Mouse (Mus musculus) heart, adult 9 months (tissue): ENCODE measurements around the gene Mdm4.
A peak's percentile ranks its signal among the peaks of the same experiment; 100 is the strongest.
"Not testable (repeated sequence)": the region's sequence is repeated elsewhere in the genome, so short reads cannot be mapped to it uniquely, and the experiment has no call there.

Experiments
- DNase-seq, 2 experiments: peaks; one replicate each; pipeline ENCODE4 v3.0.0; 2022; ENCODE audit warnings: low spot score in 2 of 2

The Mdm4 gene

GRCm38 (mm10) chr1:133021391-133021790 lies 9.0 kb downstream of the Mdm4 start:
- DNase-seq: no peak

DNA sequence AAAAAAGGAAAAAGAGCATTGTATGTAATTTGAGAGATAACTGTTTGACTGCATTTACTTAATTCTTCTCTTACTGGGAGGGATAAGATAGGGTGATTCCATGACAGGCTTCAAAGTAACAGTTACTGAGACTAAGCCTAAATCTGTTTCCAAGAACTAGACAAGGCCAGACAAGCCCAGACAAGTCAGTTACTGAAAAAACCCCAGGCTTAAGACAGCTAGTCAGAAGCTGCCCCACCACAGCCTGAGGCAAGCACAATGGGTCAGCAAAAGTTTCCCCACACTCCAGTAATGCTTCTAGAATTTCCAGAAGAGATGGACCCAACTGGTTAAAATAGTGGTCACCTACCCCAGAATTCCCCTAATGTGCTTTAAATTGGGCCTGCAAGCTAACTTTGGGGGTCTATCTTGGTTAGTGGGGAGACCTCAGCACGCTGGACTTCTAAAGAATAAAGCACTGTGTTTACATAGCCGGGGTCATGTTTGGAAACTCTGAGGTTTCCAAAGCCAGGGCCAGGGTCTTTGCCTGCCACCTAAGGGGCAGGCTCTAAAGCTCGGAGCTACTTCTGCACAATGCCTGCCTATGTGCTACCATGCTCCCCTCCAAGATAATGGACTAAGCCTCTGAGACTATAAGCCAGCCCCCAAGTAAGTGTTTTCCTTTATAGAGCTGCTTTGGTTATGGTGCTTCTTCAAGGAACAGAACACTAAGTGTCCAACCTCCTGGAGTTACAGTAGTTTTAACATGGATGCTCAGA lies 10.0 kb downstream of the Mdm4 start:
- DNase-seq: no peak

DNA sequence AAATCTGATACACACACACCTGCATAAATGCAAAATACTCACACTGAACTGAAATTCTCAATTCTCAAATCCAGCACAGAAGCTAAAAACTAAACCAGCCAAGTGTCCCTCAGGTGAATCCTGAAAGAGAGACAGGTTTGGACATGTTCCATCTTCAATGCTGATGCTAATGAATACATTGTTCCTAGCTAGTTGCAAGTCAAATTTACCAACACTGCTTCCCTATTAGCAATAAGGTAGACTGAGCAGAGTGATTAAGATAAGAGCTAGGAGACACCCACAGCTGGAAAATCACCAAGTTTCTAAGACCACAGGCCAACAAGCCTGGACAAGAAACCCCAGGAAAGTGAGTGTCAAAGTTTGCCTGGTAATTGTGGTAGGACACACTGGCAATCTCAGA lies 11.0 kb downstream of the Mdm4 start:
- no peak for DNase-seq

DNA sequence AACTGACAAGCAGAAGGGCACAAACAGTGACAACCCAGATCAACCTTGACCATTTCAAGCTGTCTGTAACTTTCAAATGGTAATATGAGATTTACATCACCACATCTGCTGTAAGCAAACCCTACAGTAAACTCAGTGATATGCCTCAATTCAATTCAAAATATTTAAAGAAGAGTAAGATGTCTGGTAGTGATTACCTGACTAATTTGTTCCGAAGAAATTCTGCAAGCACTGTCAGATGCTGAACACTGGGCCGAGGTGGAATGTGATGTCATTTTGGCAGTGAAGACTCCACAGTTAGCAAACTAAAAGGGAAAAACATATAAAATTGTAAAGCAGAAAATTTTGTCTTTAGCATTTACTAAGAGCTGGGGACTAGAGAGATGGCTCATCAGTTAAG lies 11.8 kb downstream of the Mdm4 start:
- no peak for DNase-seq

DNA sequence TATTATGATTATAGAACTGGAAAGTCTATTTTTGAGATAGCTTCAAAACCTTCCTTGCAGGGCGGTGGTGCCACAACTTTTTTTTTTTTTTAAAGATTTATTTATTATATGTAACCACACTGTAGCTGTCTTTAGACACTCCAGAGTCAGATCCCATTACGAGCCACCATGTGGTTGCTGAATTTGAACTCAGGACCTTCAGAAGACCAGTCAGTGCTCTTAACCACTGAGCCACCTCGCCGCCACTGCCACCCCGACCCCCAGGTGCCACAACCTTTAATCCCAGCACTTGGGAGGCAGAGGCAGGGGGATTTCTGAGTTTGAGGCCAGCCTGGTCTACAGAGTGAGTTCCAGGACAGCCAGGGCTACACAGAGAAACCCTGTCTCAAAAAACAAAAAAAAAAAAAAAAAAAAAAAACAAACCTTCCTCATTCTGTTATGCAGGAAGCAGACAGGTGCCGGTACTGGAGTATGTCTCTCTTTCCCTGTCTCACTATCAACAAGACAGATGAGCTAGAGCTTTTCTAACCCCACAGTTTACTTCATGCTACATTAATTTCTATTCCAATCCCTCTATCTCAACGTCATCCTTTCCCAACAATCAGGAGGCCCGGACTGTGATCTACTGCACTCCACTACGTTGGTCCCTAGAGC lies 13.5 kb downstream of the Mdm4 start:
- no peak for DNase-seq

DNA sequence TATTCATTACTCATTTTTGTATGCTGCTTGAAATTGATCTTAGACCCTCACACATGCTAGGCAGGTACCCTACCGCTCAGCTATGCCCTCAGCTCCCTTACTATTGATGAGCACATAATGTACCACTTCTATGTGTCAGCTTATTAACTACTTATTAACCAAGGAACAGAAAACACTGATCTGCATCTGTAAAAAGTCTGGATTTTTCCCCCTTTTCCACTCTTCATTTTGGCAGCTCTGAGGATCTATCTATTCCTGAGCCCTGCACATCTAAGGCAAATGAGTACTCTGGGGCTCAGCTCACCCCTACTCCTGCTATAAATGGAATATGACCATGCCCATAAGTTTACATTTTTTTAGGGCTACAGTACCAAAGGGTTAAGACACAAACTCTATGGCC lies 16.2 kb downstream of the Mdm4 start:
- DNase-seq: no peak

DNA sequence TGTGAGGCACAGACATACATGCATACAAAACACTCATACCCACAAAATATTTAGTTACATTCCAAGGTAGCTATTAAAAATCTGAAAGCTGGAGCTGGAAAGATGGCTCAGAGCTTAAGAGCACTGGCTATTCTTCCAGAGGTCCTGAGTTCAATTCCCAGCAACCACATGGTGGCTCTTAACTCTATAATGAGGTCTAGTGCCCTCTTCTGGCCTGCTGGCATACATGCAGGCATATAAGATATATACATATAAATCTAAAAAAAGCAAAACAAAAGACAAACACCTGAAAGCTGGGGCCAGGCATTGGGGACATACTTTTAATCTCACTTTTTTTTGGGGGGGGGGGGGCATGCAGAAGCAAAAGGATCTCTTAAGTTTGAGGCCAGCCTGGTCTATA lies 17.0 kb downstream of the Mdm4 start:
- no peak for DNase-seq

- peak in 1 of 2 experiments; percentile 12 for DNase-seq
Measured at GRCm38 (mm10) chr1:133011955-133012841, 18.2 kb downstream of the Mdm4 start.

GRCm38 (mm10) chr1:133006571-133006970 lies 23.8 kb downstream of the Mdm4 start:
- DNase-seq: no peak

DNA sequence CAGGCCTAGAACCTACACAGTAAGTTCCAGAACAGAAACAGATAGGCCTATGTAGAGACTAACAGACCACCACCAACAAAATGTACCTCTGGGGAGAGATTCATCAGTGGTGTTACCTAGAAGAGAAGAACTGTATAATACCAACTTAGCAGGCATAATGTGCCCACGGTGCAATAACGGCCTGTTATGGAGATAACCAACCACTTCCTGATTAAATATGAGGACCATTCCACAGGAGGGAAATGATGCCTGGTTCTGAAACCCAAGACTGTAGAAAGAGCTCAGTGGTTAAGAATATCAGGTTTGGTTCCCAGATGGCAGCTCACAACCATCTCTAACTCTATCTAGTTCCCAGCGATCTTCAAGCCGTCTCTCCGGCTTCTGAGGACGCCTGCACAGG lies 30.0 kb downstream of the Mdm4 start:
- no peak for DNase-seq

GRCm38 (mm10) chr1:132991580-132991979 lies 38.8 kb downstream of the Mdm4 start:
- DNase-seq: no peak

GRCm38 (mm10) chr1:132990733-132991132 lies 39.6 kb downstream of the Mdm4 start:
- no peak for DNase-seq

GRCm38 (mm10) chr1:132988556-132989459 lies 41.6 kb downstream of the Mdm4 start:
- DNase-seq: not testable (repeated sequence)

DNA sequence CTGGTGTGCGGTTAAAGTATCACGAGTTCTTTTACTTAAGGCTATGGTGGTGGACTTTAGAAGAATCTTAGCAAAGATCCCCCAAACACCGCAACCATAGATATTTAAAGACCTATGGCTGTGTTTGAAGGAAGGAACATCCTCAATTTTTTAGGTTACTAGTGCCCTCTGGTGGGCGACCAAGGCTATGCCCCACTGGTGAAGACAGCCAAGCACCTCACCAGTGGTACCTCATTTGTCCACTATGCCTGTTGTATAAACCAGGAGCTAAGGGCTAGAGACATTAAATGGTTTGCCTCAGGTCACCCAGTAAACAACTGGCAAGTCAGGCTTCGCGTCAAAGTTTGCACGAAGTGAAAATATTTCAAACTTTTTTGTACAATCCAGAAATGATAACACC lies 47.6 kb downstream of the Mdm4 start:
- DNase-seq: peak in 1 of 2 experiments; percentile 13

- DNase-seq: no peak
Measured at GRCm38 (mm10) chr1:132981232-132981631, 49.1 kb downstream of the Mdm4 start.

- DNase-seq: no peak
Measured at GRCm38 (mm10) chr1:132977402-132977801, 53.0 kb downstream of the Mdm4 start.

DNA sequence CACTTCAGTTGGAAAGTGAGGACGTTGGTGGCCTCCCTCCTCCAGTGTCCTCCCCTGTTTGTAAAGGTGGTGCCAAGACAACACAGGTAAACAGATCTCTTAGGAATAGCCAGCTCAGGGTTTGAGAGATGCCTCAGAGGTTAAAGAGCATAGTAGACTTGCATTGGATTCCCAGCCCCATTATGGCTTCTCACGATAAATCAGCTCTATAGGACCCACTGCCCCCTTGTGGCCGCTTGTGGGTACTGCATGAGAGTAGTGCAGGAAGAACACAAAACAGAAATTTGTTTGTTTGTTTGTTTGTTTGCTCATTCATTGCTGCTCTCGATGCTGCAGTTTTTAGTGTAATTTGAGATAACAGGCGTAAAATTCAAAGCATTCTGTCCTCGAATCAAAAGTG lies 61.7 kb downstream of the Mdm4 start:
- DNase-seq: peak in 1 of 2 experiments; percentile 39

DNA sequence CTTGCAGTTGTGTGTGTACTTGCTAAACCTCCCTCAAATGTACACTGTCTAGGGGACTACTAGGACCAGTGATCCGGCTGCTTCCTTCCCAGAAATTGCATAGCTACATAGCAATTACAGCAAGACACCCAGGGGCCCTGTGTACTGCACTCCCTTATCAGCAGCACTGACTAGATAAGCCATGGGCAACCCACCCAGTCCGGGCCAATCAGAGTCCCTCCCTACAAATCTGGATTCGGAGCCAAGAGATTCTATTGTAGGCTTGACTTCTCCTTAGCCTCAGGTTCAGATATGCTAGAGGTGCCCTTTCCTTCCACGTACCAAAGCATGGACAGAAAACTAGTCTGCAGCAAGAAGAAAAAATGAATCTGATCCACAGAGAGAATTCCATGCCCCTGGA lies 65.7 kb downstream of the Mdm4 start:
- peak; percentile 15 to 18 for DNase-seq

GRCm38 (mm10) chr1:132964106-132964505 lies 66.3 kb downstream of the Mdm4 start:
- DNase-seq: no peak

GRCm38 (mm10) chr1:132961751-132962150 lies 68.6 kb downstream of the Mdm4 start:
- no peak for DNase-seq

DNA sequence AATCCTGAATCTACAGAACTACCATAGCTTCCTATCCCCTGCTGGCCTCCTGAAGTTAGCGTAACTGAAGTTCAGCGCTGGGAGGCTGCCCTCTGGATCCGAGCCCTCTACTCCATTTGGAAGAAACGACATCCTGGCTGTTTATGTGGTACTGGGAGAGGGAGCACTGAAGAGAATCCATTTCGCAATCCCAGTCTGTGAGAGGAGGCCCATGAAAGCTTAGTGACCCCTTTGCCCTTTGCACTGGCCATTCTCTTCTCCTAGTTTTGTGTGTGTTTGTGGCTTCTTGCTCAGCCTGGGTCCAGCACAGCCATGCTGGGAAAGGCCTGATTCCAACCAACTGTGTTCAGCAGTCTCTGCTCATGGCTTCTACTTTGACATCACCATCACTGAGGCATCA lies 73.6 kb downstream of the Mdm4 start:
- no peak for DNase-seq
